Mouse (Mus musculus) thymus, adult 2 months (tissue): ENCODE measurements around the gene 9130409I23Rik. TPM values are rescaled to one million over a fixed set of nuclear protein-coding genes. Genes with fewer than 3 reads are reported as not detected.

Source experiments
- DNase-seq: peaks from one replicate; pipeline ENCODE4 v3.0.0; 2021
- H3K27ac ChIP-seq: fragments of 200-500 bp; 2 replicates; pipeline ENCODE4 v1.5.1; 2012; ENCODE audit warnings: low read length, control low read depth; ENCODE audit not compliant: control insufficient read depth, insufficient read depth
- H3K27me3 ChIP-seq: fragments of 200-500 bp; 2 replicates; pipeline ENCODE4 v1.6.1; 2012; ENCODE audit warnings: mild to moderate bottlenecking, low read length, moderate library complexity, mixed read lengths; ENCODE audit not compliant: control insufficient read depth, insufficient read depth
- H3K36me3 ChIP-seq: fragments of 200-500 bp; 2 replicates; pipeline ENCODE4 v1.6.1; 2012; ENCODE audit warnings: mild to moderate bottlenecking, low read length, moderate library complexity; ENCODE audit not compliant: control insufficient read depth, insufficient read depth
- H3K4me1 ChIP-seq: fragments of 200-500 bp; replicated peaks from 2 replicates; pipeline ENCODE4 v1.6.1; 2012; ENCODE audit warnings: low read length; ENCODE audit not compliant: control insufficient read depth, insufficient read depth
- H3K4me3 ChIP-seq: fragments of 200-500 bp; 2 replicates; pipeline ENCODE4 v1.5.1; 2012; ENCODE audit warnings: mild to moderate bottlenecking, low read length, control low read depth, moderate library complexity; ENCODE audit not compliant: control insufficient read depth, insufficient read depth
- CTCF ChIP-seq: fragments of 200-500 bp; IDR thresholded peaks from 2 replicates; pipeline ENCODE4 v1.5.1; 2012; ENCODE audit warnings: mild to moderate bottlenecking, control low read depth, low read length, moderate library complexity, borderline replicate concordance; ENCODE audit not compliant: control insufficient read depth, poor library complexity, insufficient read depth; ENCODE audit errors: extremely low read depth
- POLR2A ChIP-seq: fragments of 200-500 bp; IDR thresholded peaks from 2 replicates; pipeline ENCODE4 v1.6.1; 2012; ENCODE audit warnings: mild to moderate bottlenecking, low read length, control low read depth, moderate library complexity; ENCODE audit not compliant: control insufficient read depth, poor library complexity, insufficient read depth; ENCODE audit errors: extremely low read depth
- WGBS: fragments of 180-500 bp; shearing (Covaris S2); methylation state at CpG from one replicate; pipeline ENCODE4 v1.1.7; 2018; 5-methylcytosine and 5-hydroxymethylcytosine counted together
- polyA plus RNA-seq: library from polyadenylated mRNA; depleted of rRNA; stranded (reverse); fragments of >200 nt; gene quantifications from 2 replicates; pipeline ENCODE4 v1.2.3, GENCODE M21; 2012

The 9130409I23Rik gene
- polyA plus RNA-seq, 1 experiment: 0.09 TPM

- H3K36me3 ChIP-seq: no peaks in the 10 kb centered on the region
- H3K27ac ChIP-seq: no peak overlapping the region
- DNase-seq: no peak
- TF ChIP-seq CTCF (no peak), POLR2A (no peak)
- 84% methylated on average over 3 of the region's 3 CpGs for WGBS
- H3K4me1 ChIP-seq: no peaks in the 10 kb centered on the region
- H3K27me3 ChIP-seq: no peaks in the 10 kb centered on the region
- H3K4me3 ChIP-seq: no peak overlapping the region
These were observed 10.9 kb downstream of the 9130409I23Rik start for GRCm38 (mm10) chr1:181061784-181062485.

GRCm38 (mm10) chr1:181063991-181064390, 13.0 kb downstream of the 9130409I23Rik start:
- TF ChIP-seq CTCF (no peak), POLR2A (no peak)
- Histone ChIP-seq H3K4me1 (no peaks in the 10 kb centered on the region), H3K27me3 (no peaks in the 10 kb centered on the region), H3K36me3 (no peaks in the 10 kb centered on the region), H3K4me3 (no peak overlapping the region), H3K27ac (no peak overlapping the region)
- no peak for DNase-seq
- 84% methylated on average over 2 of the region's 2 CpGs for WGBS

GRCm38 (mm10) chr1:181064648-181065047, 13.6 kb downstream of the 9130409I23Rik start:
- Histone ChIP-seq H3K36me3 (no peaks in the 10 kb centered on the region), H3K4me1 (no peaks in the 10 kb centered on the region), H3K27me3 (no peaks in the 10 kb centered on the region), H3K4me3 (no peak overlapping the region), H3K27ac (no peak overlapping the region)
- DNase-seq: no peak
- 85% methylated on average over 6 of the region's 6 CpGs for WGBS
- TF ChIP-seq CTCF: no peak
- no peak for TF ChIP-seq POLR2A

GRCm38 (mm10) chr1:181068344-181068743, 17.3 kb downstream of the 9130409I23Rik start:
- Histone ChIP-seq H3K4me3 (no peak overlapping the region), H3K4me1 (no peaks in the 10 kb centered on the region), H3K27me3 (no peaks in the 10 kb centered on the region), H3K27ac (no peak overlapping the region), H3K36me3 (no peaks in the 10 kb centered on the region)
- WGBS: 83% methylated on average over 1 of the region's 1 CpGs
- TF ChIP-seq POLR2A (no peak), CTCF (no peak)
- DNase-seq: no peak

- no peak overlapping the region for H3K27ac ChIP-seq
- TF ChIP-seq CTCF (no peak), POLR2A (no peak)
- DNase-seq: no peak
- 77% methylated on average over 11 of the region's 11 CpGs for WGBS
- H3K27me3 ChIP-seq: no peaks in the 10 kb centered on the region
- H3K4me3 ChIP-seq: no peak overlapping the region
- no peaks in the 10 kb centered on the region for H3K36me3 ChIP-seq
- H3K4me1 ChIP-seq: no peaks in the 10 kb centered on the region
These were observed 18.6 kb downstream of the 9130409I23Rik start for GRCm38 (mm10) chr1:181069671-181070070.

GRCm38 (mm10) chr1:181073075-181073474, 22.0 kb downstream of the 9130409I23Rik start:
- DNase-seq: no peak
- Histone ChIP-seq H3K4me1 (no peaks in the 10 kb centered on the region), H3K27me3 (no peaks in the 10 kb centered on the region), H3K4me3 (no peak overlapping the region), H3K27ac (no peak overlapping the region), H3K36me3 (no peaks in the 10 kb centered on the region)
- TF ChIP-seq CTCF (no peak), POLR2A (no peak)
- WGBS: 34% methylated on average over 5 of the region's 5 CpGs
